Mouse (Mus musculus) midbrain, embryonic 10.5 days (tissue): Measurements from ENCODE around the gene Lypd3. TPM values are rescaled to one million over a fixed set of nuclear protein-coding genes. Genes with fewer than 3 reads are reported as not detected.

Experiments used
- polyA plus RNA-seq: library from polyadenylated mRNA; unstranded; fragments of >200 nt; fragmentation: Nextera tagmentation; extraction: Ambion mirVana; gene quantifications from 2 replicates; pipeline ENCODE4 v1.2.1, GENCODE M21; 2016

Lypd3 gene
- polyA plus RNA-seq, 1 experiment from 2014 or later = 0.32 TPM

Other genes with a start within 250 kb of the Lypd3 start
- gene Smg9, start 236.9 kb upstream of the Lypd3 start, polyA plus RNA-seq = 29.0 and 34.1 TPM in 2 replicates
- gene Irgc1, start 184.3 kb upstream of the Lypd3 start, polyA plus RNA-seq = not detected in 2 replicates
- 0.68 and 1.0 TPM in 2 replicates for gene Plaur, start 174.1 kb upstream of the Lypd3 start, polyA plus RNA-seq
- gene Cadm4, start 154.5 kb upstream of the Lypd3 start, polyA plus RNA-seq = 10.0 and 18.3 TPM in 2 replicates
- 116 and 127 TPM in 2 replicates for gene Zfp428, start 129.5 kb upstream of the Lypd3 start, polyA plus RNA-seq
- gene AC161166.1, start 124.1 kb upstream of the Lypd3 start, polyA plus RNA-seq = 0.64 and 0.99 TPM in 2 replicates
- gene Irgq, start 105.9 kb upstream of the Lypd3 start, polyA plus RNA-seq = 8.4 and 12.5 TPM in 2 replicates
- gene Pinlyp, start 90.4 kb upstream of the Lypd3 start, polyA plus RNA-seq = 0.14 TPM in 1 of 2 replicates, not detected in the other
- 149 and 160 TPM in 2 replicates for gene Xrcc1, start 90.3 kb upstream of the Lypd3 start, polyA plus RNA-seq
- gene Ethe1, start 49.0 kb upstream of the Lypd3 start, polyA plus RNA-seq = 22.8 and 24.1 TPM in 2 replicates
- 1.4 and 2.1 TPM in 2 replicates for gene Zfp575, start 48.9 kb upstream of the Lypd3 start, polyA plus RNA-seq
- 0.05 TPM in 1 of 2 replicates, not detected in the other for gene Phldb3, start 25.8 kb upstream of the Lypd3 start, polyA plus RNA-seq
- gene Tex101, start 40.1 kb downstream of the Lypd3 start, polyA plus RNA-seq = not detected in 2 replicates
- gene BC049730, start 72.7 kb downstream of the Lypd3 start, polyA plus RNA-seq = not detected in 2 replicates
- gene Gm4763, start 90.4 kb downstream of the Lypd3 start, polyA plus RNA-seq = not detected in 2 replicates
- not detected in 2 replicates for gene Cd177, start 123.8 kb downstream of the Lypd3 start, polyA plus RNA-seq
- gene Ceacam10, start 140.7 kb downstream of the Lypd3 start, polyA plus RNA-seq = not detected in 2 replicates
- gene Gm9844, start 225.7 kb downstream of the Lypd3 start, polyA plus RNA-seq = 15.7 and 17.2 TPM in 2 replicates
- not detected in 2 replicates for gene Lypd4, start 233.4 kb downstream of the Lypd3 start, polyA plus RNA-seq
- gene Dmrtc2, start 233.5 kb downstream of the Lypd3 start, polyA plus RNA-seq = 0.14 TPM in 1 of 2 replicates, not detected in the other
- 1,942 and 2,205 TPM in 2 replicates for gene Rps19, start 247.8 kb downstream of the Lypd3 start, polyA plus RNA-seq